Mouse (Mus musculus): Measurements from ENCODE around the gene Mgarp.

DNA sequence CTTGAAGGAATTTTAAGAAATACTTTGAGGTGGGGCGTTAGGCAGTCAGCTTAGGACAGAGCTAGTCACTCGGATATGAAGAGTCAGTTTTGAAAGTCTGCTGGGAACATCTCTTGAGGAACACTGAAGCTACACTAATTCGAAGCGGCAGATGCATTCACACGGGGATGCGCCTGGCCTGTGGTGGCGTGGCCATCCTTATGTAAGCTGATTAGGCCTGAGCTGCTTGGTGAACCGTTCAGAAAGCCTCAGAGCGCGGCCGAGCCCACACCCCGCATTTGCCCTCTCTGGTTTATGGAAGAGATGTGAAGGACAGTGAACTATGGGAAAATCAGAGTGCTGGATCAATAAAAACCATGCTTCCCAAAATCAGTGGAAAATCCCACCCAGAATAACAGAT lies 13.1 kb downstream of the Mgarp start:
- no peak for TF ChIP-seq ZMIZ1 (IDR thresholded peaks at IDR 0.05; ENCODE audit: low read depth, low read length)
- TF ChIP-seq CTCF (IDR thresholded peaks at IDR 0.05 in 2 of 3, conservative IDR thresholded peaks at IDR 0.05 in 1 of 3; ENCODE audit: control insufficient read depth in 1 of 3, insufficient read depth in 1 of 3, low read depth in 2 of 3, low read length in 3 of 3, poor library complexity in 1 of 3, severe bottlenecking in 1 of 3) = no peak
- no peak for TF ChIP-seq GATA1 (IDR thresholded peaks at IDR 0.05; ENCODE audit: low read depth, low read length)
- TF ChIP-seq USF1 (IDR thresholded peaks at IDR 0.05; ENCODE audit: low read depth, low read length) = no peak
- no peak for TF ChIP-seq POLR2A (IDR thresholded peaks at IDR 0.05; ENCODE audit: control insufficient read depth in 1 of 2, insufficient read depth in 1 of 2, low read depth in 1 of 2, low read length in 2 of 2, poor library complexity in 1 of 2)
- TF ChIP-seq BHLHE40 (IDR thresholded peaks at IDR 0.05; ENCODE audit: borderline replicate concordance, low read depth, low read length) = no peak
- no peak for TF ChIP-seq USF2 (IDR thresholded peaks at IDR 0.05; ENCODE audit: borderline replicate concordance in 1 of 2, insufficient read depth in 1 of 2, low read depth in 1 of 2, low read length in 2 of 2)
- TF ChIP-seq EP300 (IDR thresholded peaks at IDR 0.05; ENCODE audit: low read depth in 1 of 2, low read length in 2 of 2) = no peak
- no peak for TF ChIP-seq TBP (IDR thresholded peaks at IDR 0.05; ENCODE audit: low read depth, low read length)

All from MEL (cell line).